ENCODE assay signal across 8 mouse cellular contexts in genomic region chr10:26798752-26799411, GRCm38 (mm10). TPM values are rescaled to one million over a fixed set of nuclear protein-coding genes. Genes with fewer than 3 reads are reported as not detected.
A peak's percentile ranks its signal among the peaks of the same experiment; 100 is the strongest.
DNase-seq lines count a peak whose midpoint lies in the region; ATAC-seq and TF ChIP-seq lines count a peak whose summit lies in the region.

No protein-coding gene starts in this region.

- 42% methylated on average over 10 of the region's 10 CpGs for WGBS in kidney, embryonic 16.5 days
- 45% methylated on average over 10 of the region's 10 CpGs for WGBS in heart, postnatal 0 days
- 88% methylated on average over 10 of the region's 10 CpGs for WGBS in hindbrain, postnatal 0 days

- H3K4me2 ChIP-seq in kidney, embryonic 16.5 days (replicated peaks; ENCODE audit: low read depth, low read length), result no peak overlapping the region
- no peak overlapping the region; the same call in 1 of the 2 replicates for H3K4me2 ChIP-seq in heart, postnatal 0 days (ENCODE audit: low read depth, low read length)
- H3K4me2 ChIP-seq in hindbrain, postnatal 0 days (ENCODE audit: low read depth, low read length), result no peak overlapping the region

- H3K4me3 ChIP-seq in kidney, embryonic 16.5 days (ENCODE audit: low read length), result no peak overlapping the region
- H3K4me3 ChIP-seq in MEL (ENCODE audit: control insufficient read depth in 1 of 2, insufficient read depth in 1 of 2, low read depth in 2 of 2, low read length in 2 of 2), result 0 out of 4 replicates have a peak overlapping the region, but pooled peaks of 1 of the 2 experiments have one; percentile 2
- H3K4me3 ChIP-seq in heart, postnatal 0 days (ENCODE audit: low read depth, low read length), result no peak overlapping the region
- no peak overlapping the region for H3K4me3 ChIP-seq in hindbrain, postnatal 0 days (ENCODE audit: low read length)

- peaks cover 34% of the 10 kb centered on the region for H3K4me1 ChIP-seq in kidney, embryonic 16.5 days (ENCODE audit: insufficient read depth, low read length)
- peaks cover 12 to 29% of the 10 kb centered on the region in 2 experiments for H3K4me1 ChIP-seq in MEL (ENCODE audit: control insufficient read depth in 1 of 2, insufficient read depth in 2 of 2, low read length in 2 of 2)
- peaks cover 21% of the 10 kb centered on the region for H3K4me1 ChIP-seq in heart, postnatal 0 days (ENCODE audit: control insufficient read depth, insufficient read depth)
- no peaks in the 10 kb centered on the region for H3K4me1 ChIP-seq in hindbrain, postnatal 0 days (ENCODE audit: insufficient read depth, low read length)

- DNase-seq in kidney, postnatal 25 days, result no peak
- no peak for DNase-seq in MEL (ENCODE audit: low read depth, low spot score)
- peak; percentile 51 for DNase-seq in heart, postnatal 0 days (ENCODE audit: low spot score)
- peak; percentile 72 to 83 for DNase-seq in natural killer cell, adult 2 months (ENCODE audit: low spot score in 2 of 2)
- no peak for DNase-seq in c-Kit-positive CD71-positive TER-119-positive erythroid progenitor cells, embryonic 14.5 days (ENCODE audit: low spot score)
- no peak for DNase-seq in hindbrain, postnatal 0 days (ENCODE audit: low spot score)
- DNase-seq in layer of hippocampus, postnatal 36 days, result no peak

- H3K9ac ChIP-seq in kidney, embryonic 16.5 days (replicated peaks; ENCODE audit: low read length), result no peak overlapping the region
- H3K9ac ChIP-seq in MEL (ENCODE audit: control insufficient read depth, low read depth, low read length, poor library complexity, severe bottlenecking), result no peak overlapping the region
- H3K9ac ChIP-seq in heart, postnatal 0 days (replicated peaks; ENCODE audit: low read depth, low read length), result no peak overlapping the region
- H3K9ac ChIP-seq in hindbrain, postnatal 0 days (replicated peaks; ENCODE audit: low read length), result no peak overlapping the region

- H3K27ac ChIP-seq in kidney, embryonic 16.5 days (ENCODE audit: low read length), result peak overlapping the region; percentile 79
- peak overlapping the region; percentile 8; the same call in 1 of the 2 replicates for H3K27ac ChIP-seq in MEL (ENCODE audit: control insufficient read depth, low read depth, low read length)
- H3K27ac ChIP-seq in heart, postnatal 0 days (ENCODE audit: low read depth), result peak overlapping the region; percentile 82
- no peak overlapping the region for H3K27ac ChIP-seq in hindbrain, postnatal 0 days

- no peaks in the 10 kb centered on the region for H3K27me3 ChIP-seq in kidney, embryonic 16.5 days (ENCODE audit: insufficient read depth, low read length)
- no peaks in the 10 kb centered on the region for H3K27me3 ChIP-seq in MEL (ENCODE audit: control insufficient read depth in 1 of 2, insufficient read depth in 2 of 2, low read length in 2 of 2)
- no peaks in the 10 kb centered on the region for H3K27me3 ChIP-seq in heart, postnatal 0 days (ENCODE audit: control insufficient read depth, insufficient read depth, low read length)
- H3K27me3 ChIP-seq in hindbrain, postnatal 0 days (ENCODE audit: insufficient read depth, low read length), result no peaks in the 10 kb centered on the region

- H3K36me3 ChIP-seq in kidney, embryonic 16.5 days (ENCODE audit: insufficient read depth, low read length), result no peaks in the 10 kb centered on the region
- peaks cover 0 to 21% of the 10 kb centered on the region in 2 experiments; a peak in 2 of 4 replicates for H3K36me3 ChIP-seq in MEL (ENCODE audit: control insufficient read depth in 1 of 2, insufficient read depth in 2 of 2, low read length in 2 of 2)
- H3K36me3 ChIP-seq in heart, postnatal 0 days (replicated peaks; ENCODE audit: control insufficient read depth, insufficient read depth, low read length), result no peaks in the 10 kb centered on the region
- H3K36me3 ChIP-seq in hindbrain, postnatal 0 days (ENCODE audit: insufficient read depth, low read length), result no peaks in the 10 kb centered on the region

- H3K79me2 ChIP-seq in MEL (ENCODE audit: control insufficient read depth, insufficient read depth, low read length, poor library complexity), result no peaks in the 10 kb centered on the region

- TF ChIP-seq CTCF in MEL (IDR thresholded peaks at IDR 0.05 in 2 of 3, conservative IDR thresholded peaks at IDR 0.05 in 1 of 3; ENCODE audit: control insufficient read depth in 1 of 3, insufficient read depth in 1 of 3, low read depth in 2 of 3, low read length in 3 of 3, poor library complexity in 1 of 3, severe bottlenecking in 1 of 3), result no peak
- TF ChIP-seq CTCF in heart, postnatal 0 days (IDR thresholded peaks at IDR 0.05; ENCODE audit: low read depth), result no peak
- no peak for TF ChIP-seq CTCF in hindbrain, postnatal 0 days (IDR thresholded peaks at IDR 0.05; ENCODE audit: low read depth)

- no peaks in the 10 kb centered on the region for H3K9me3 ChIP-seq in kidney, embryonic 16.5 days (ENCODE audit: low read length)
- H3K9me3 ChIP-seq in MEL (replicated peaks; ENCODE audit: insufficient read depth, low read length), result no peaks in the 10 kb centered on the region
- H3K9me3 ChIP-seq in heart, postnatal 0 days (replicated peaks; ENCODE audit: control insufficient read depth, low read length), result no peaks in the 10 kb centered on the region
- H3K9me3 ChIP-seq in hindbrain, postnatal 0 days (ENCODE audit: low read length), result no peaks in the 10 kb centered on the region

- no peak for TF ChIP-seq POLR2A in MEL (IDR thresholded peaks at IDR 0.05; ENCODE audit: control insufficient read depth in 1 of 2, insufficient read depth in 1 of 2, low read depth in 1 of 2, low read length in 2 of 2, poor library complexity in 1 of 2)

- no peak for ATAC-seq in kidney, embryonic 16.5 days (ENCODE audit: low FRiP score, low TSS enrichment)
- ATAC-seq in heart, postnatal 0 days (ENCODE audit: insufficient read depth, low read depth), result peak; percentile 57
- ATAC-seq in hindbrain, postnatal 0 days, result no peak

- TF ChIP-seq EP300 in MEL (IDR thresholded peaks at IDR 0.05; ENCODE audit: low read depth in 1 of 2, low read length in 2 of 2), result no peak
- no peak for TF ChIP-seq EP300 in heart, postnatal 0 days (IDR thresholded peaks at IDR 0.05; ENCODE audit: low read depth)

- no peak for TF ChIP-seq RAD21 in MEL (IDR thresholded peaks at IDR 0.05; ENCODE audit: low read depth, low read length)

TF ChIP-seq in MEL, 35 proteins besides CTCF, POLR2A, EP300 and RAD21:
- TF ChIP-seq TAL1 (IDR thresholded peaks at IDR 0.05; ENCODE audit: low read length) (no peak), E2F4 (IDR thresholded peaks at IDR 0.05; ENCODE audit: borderline replicate concordance, low read depth, low read length) (no peak), SIN3A (IDR thresholded peaks at IDR 0.05; ENCODE audit: low read length) (no peak), ETS1 (IDR thresholded peaks at IDR 0.05; ENCODE audit: low read depth, low read length) (no peak), NELFE (IDR thresholded peaks at IDR 0.05; ENCODE audit: low read depth, low read length) (no peak), MAFK (IDR thresholded peaks at IDR 0.05; ENCODE audit: borderline replicate concordance, low read depth, low read length) (no peak), HCFC1 (IDR thresholded peaks at IDR 0.05; ENCODE audit: low read depth, low read length) (no peak), RCOR1 (IDR thresholded peaks at IDR 0.05; ENCODE audit: low read depth, low read length) (no peak), ELF1 (IDR thresholded peaks at IDR 0.05; ENCODE audit: low read depth, low read length) (no peak)

RNA-seq across cellular contexts. Expression of gene Arhgap18, which starts 45.7 kb away (rescaled TPM):
- polyA plus RNA-seq in kidney, embryonic 16.5 days (2015; fragmentation: Nextera tagmentation; extraction: Ambion mirVana), result 41.5 and 49.3 TPM in 2 replicates
- total RNA-seq in MEL (2012; rRNA removed), result 3.4 and 4.4 TPM in 2 replicates
- 1 to 10 TPM in 1 of 2 experiments, not detected in 1; 4.4 TPM for polyA plus RNA-seq in MEL (2012; ENCODE audit: insufficient read depth in 1 of 2, insufficient read length in 2 of 2, low read depth in 1 of 2, low replicate concordance in 2 of 2, missing spikeins in 1 of 2)
- total RNA-seq in heart, postnatal 0 days (2014; rRNA removed; ENCODE audit: low replicate concordance), result 27.7 and 32.5 TPM in 2 replicates
- 28.9 and 31.7 TPM in 2 replicates for polyA plus RNA-seq in heart, postnatal 0 days (2015; fragmentation: Nextera tagmentation; extraction: Ambion mirVana)
- 4.2 and 5.3 TPM in 2 replicates for total RNA-seq in hindbrain, postnatal 0 days (2014; rRNA removed)
- 8.3 and 9.4 TPM in 2 replicates for polyA plus RNA-seq in hindbrain, postnatal 0 days (2015; fragmentation: Nextera tagmentation; extraction: Ambion mirVana)
- total RNA-seq in layer of hippocampus, postnatal 36 days (2021), result 1 to 10 TPM; 6.7 to 7.2 TPM

Comparison
In these comparisons a context has a peak if more than half of its experiments do, and no peak if none do; other contexts are left out.
1. DNase-seq: peak in heart, postnatal 0 days (single experiment) and natural killer cell, adult 2 months (2 of 2); none in kidney, postnatal 25 days (0 of 2), MEL (single experiment), c-Kit-positive CD71-positive TER-119-positive erythroid progenitor cells, embryonic 14.5 days (single experiment), hindbrain, postnatal 0 days (single experiment) and layer of hippocampus, postnatal 36 days (0 of 2).